Mouse (Mus musculus): Measurements from ENCODE around the gene Plp1.

Plp1 gene

GRCm38 (mm10) chrX:136822371-136822770, at the start of gene Plp1:
Gene Plp1, plus strand, starts transcription at chrX:136822671.
- in situ Hi-C loops (cut with MboI; ENCODE audit: unreplicated experiment in 2 of 2) = loop anchor here (5.0 to 10.0 kb wide), 3 partner anchors 78 to 198 kb away; partner anchors contain the start of gene Morf4l2 (in 1 of the 2)

DNA sequence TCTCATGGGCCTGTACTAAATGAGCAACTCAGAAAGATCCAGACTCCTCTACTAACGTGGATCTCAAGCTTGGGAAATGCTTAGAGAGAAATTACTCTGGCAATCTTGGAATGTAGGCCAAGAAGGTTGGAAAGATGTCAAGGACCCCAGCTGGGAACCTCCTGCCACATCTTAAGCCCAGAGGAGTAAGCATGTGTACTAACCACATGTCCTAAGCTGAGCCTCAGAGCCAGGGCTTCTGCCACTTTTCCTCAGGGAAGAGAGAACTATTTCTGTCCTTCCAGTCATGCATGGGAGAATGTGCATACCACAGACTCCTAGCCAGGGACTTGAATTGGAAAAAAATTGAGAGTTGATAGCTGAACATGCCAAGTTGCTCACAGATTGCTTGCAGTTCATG, 49.4 kb upstream of the Plp1 start:
- in situ Hi-C loops (cut with MboI; ENCODE audit: unreplicated experiment in 2 of 2) = no loop called here

DNA sequence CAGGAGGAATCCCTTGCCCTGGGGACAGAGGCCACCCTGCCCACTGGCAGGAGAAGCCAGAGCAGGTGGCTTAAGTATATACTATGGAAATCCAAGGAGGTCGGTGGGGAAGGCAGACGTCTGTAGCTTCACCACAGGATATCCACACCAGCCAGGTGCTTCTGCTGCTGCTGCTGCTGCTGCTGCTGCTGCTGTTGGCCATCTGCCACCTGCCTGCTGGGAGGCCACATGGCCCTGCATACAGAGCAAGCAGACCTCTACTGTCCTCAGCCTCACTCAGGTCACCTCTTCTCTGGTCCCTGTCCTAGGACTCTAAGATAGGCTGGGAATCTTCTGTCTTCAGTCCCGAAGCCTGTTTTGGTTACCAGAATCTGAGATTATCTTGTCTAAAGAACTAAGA, 44.4 kb upstream of the Plp1 start:
- in situ Hi-C loops (cut with MboI; ENCODE audit: unreplicated experiment in 2 of 2) = no loop called here

GRCm38 (mm10) chrX:136779262-136779661, 43.2 kb upstream of the Plp1 start:
- in situ Hi-C loops (cut with MboI; ENCODE audit: unreplicated experiment in 2 of 2) = no loop called here

DNA sequence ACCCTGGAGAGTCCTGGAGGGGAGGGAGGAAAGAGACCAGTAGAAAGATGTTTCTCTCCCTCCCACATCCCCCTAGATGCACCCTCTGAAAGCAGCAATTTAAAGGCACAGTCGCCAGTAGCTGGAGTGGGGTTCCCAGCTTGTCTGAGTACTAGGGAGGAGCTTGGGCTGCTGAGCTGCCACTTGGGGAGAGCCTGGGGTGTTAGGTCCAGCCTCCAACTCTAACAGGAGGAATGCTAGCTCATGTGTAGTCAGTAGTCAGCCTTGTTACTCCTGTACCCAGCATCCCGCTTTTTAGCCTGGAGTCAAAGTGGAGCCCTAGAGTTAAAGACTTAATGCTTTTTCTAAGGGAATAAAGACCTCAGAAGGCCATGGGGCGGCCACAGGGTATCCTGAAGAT, 42.4 kb upstream of the Plp1 start, which contains the start of gene Glra4:
TSS of gene Glra4 (minus strand) at position 101 of the 400 bp plus-strand sequence.
- in situ Hi-C loops (cut with MboI; ENCODE audit: unreplicated experiment in 2 of 2) = no loop called here

- in situ Hi-C loops (cut with MboI; ENCODE audit: unreplicated experiment in 2 of 2) = no loop called here
These were observed 33.0 kb upstream of the Plp1 start for GRCm38 (mm10) chrX:136789446-136789845.

- in situ Hi-C loops (cut with MboI; ENCODE audit: unreplicated experiment in 2 of 2) = no loop called here
These were observed 25.2 kb upstream of the Plp1 start for GRCm38 (mm10) chrX:136797223-136797622.

- in situ Hi-C loops (cut with MboI; ENCODE audit: unreplicated experiment in 2 of 2) = loop anchor here (5.0 to 10.0 kb wide), 3 partner anchors 75 to 195 kb away; partner anchors contain the start of gene Morf4l2 (in 1 of the 2)
These were observed 2.7 kb upstream of the Plp1 start for GRCm38 (mm10) chrX:136819752-136820151.

DNA sequence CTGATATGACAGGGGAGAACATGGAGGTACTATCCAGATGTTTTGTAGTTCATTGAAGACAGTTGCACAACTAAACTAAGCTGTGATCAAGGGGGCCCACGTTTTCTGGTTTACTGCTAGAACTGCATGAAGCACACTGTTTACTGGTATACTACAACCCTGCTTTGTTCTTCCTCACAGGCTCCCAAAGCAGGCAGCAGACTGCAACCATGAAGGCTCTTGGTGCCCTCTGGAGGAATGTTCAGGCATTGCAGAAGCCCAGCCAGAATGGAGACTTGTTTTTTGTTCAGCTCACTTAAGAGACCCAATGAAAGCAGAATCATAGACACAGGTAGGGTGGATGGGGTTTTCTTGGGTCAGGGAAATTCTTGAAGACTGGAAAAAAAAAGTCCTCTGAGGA, 2.2 kb upstream of the Plp1 start:
- in situ Hi-C loops (cut with MboI; ENCODE audit: unreplicated experiment in 2 of 2) = loop anchor here (5.0 to 10.0 kb wide), 3 partner anchors 75 to 195 kb away; partner anchors contain the start of gene Morf4l2 (in 1 of the 2)

GRCm38 (mm10) chrX:136825016-136825415, 2.5 kb downstream of the Plp1 start:
- in situ Hi-C loops (cut with MboI; ENCODE audit: unreplicated experiment in 2 of 2) = loop anchor here in 1 of 2 experiments (10.0 kb wide), 2 partner anchors 80 to 200 kb away; partner anchors contain the start of gene Morf4l2

GRCm38 (mm10) chrX:136828610-136829009, 6.1 kb downstream of the Plp1 start:
- in situ Hi-C loops (cut with MboI; ENCODE audit: unreplicated experiment in 2 of 2) = loop anchor here in 1 of 2 experiments (10.0 kb wide), 2 partner anchors 84 to 204 kb away; partner anchors contain the start of gene Morf4l2

DNA sequence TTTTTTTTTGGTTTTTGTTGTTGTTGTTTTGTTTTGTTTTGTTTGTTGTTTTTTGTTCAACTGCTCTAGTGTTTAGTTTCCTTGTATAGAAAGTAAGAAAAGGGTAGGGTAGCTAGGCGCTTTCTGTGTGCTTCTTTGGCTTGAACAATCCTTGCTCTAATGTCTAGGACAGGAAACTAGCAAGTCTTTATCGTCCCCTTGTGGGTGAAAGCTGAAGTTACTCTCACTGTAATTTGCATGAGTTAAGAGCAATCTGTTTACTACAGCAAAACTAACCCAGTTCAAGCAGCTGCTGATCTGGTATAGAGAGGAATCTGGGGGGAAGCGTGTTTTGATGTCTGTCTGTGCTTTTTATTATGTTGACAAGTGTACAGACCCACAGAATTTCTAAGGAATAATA, 27.8 kb downstream of the Plp1 start:
- in situ Hi-C loops (cut with MboI; ENCODE audit: unreplicated experiment in 2 of 2) = no loop called here

GRCm38 (mm10) chrX:136868061-136869040, 45.9 kb downstream of the Plp1 start, which contains the start of gene Rab9b:
Gene Rab9b, minus strand, starts transcription at chrX:136868755.
- in situ Hi-C loops (cut with MboI; ENCODE audit: unreplicated experiment in 2 of 2) = no loop called here

All from v-Abl transformed pro-B cells (cell line).